Mouse (Mus musculus) hindbrain, embryonic 16.5 days (tissue): ENCODE data around the gene Copb2. TPM values are rescaled to one million over a fixed set of nuclear protein-coding genes. Genes with fewer than 3 reads are reported as not detected.

Experiments used
- ATAC-seq: fragments of 200-750 bp; cut with Nextera tagmentation; 2 replicates; pipeline ENCODE4 v1.8.0; 2017; ENCODE audit warnings: moderate TSS enrichment, moderate library complexity
- H3K27ac ChIP-seq: fragments of 300-500 bp; sonication (generic); 2 replicates; pipeline ENCODE4 v1.5.1; 2014; ENCODE audit warnings: low read depth, mild to moderate bottlenecking, control low read depth, low read length, moderate library complexity
- H3K27me3 ChIP-seq: fragments of 300-500 bp; sonication (generic); replicated peaks from 2 replicates; pipeline ENCODE4 v1.6.1; 2014; ENCODE audit warnings: low read length; ENCODE audit not compliant: control insufficient read depth, insufficient read depth
- H3K36me3 ChIP-seq: fragments of 300-500 bp; sonication (generic); 2 replicates; pipeline ENCODE4 v1.6.1; 2014; ENCODE audit warnings: mild to moderate bottlenecking, low read length, moderate library complexity, mixed read lengths; ENCODE audit not compliant: control insufficient read depth, insufficient read depth
- H3K4me1 ChIP-seq: fragments of 300-500 bp; sonication (generic); 2 replicates; pipeline ENCODE4 v1.6.1; 2014; ENCODE audit warnings: low read depth, low read length; ENCODE audit not compliant: control insufficient read depth, insufficient read depth
- H3K4me2 ChIP-seq: fragments of 300-500 bp; sonication (generic); 2 replicates; pipeline ENCODE4 v1.6.1; 2014; ENCODE audit warnings: mild to moderate bottlenecking, low read length, control low read depth, moderate library complexity
- H3K4me3 ChIP-seq: fragments of 300-500 bp; sonication (generic); 2 replicates; pipeline ENCODE4 v1.5.1; 2014; ENCODE audit warnings: mild to moderate bottlenecking, low read length, control low read depth, moderate library complexity
- H3K9ac ChIP-seq: fragments of 300-500 bp; sonication (generic); 2 replicates; pipeline ENCODE4 v1.6.1; 2014; ENCODE audit warnings: low read depth, mild to moderate bottlenecking, control low read depth, low read length, moderate library complexity
- H3K9me3 ChIP-seq: fragments of 300-500 bp; sonication (generic); 2 replicates; pipeline ENCODE4 v1.6.1; 2014; ENCODE audit warnings: mild to moderate bottlenecking, low read length, moderate library complexity; ENCODE audit not compliant: control insufficient read depth
- WGBS: fragments of 180-500 bp; shearing (Covaris S2); extraction: QIAGEN DNeasy Blood & Tissue Kit; methylation state at CpG from one replicate; pipeline ENCODE4 v1.1.7; 2014; 5-methylcytosine and 5-hydroxymethylcytosine counted together
- polyA plus RNA-seq: library from polyadenylated mRNA; unstranded; fragments of >200 nt; fragmentation: Nextera tagmentation; extraction: Ambion mirVana; gene quantifications from 2 replicates; pipeline ENCODE4 v1.2.1, GENCODE M21; 2015

Gene Copb2
- polyA plus RNA-seq, 1 experiment from 2014 or later, result 117 TPM

DNA sequence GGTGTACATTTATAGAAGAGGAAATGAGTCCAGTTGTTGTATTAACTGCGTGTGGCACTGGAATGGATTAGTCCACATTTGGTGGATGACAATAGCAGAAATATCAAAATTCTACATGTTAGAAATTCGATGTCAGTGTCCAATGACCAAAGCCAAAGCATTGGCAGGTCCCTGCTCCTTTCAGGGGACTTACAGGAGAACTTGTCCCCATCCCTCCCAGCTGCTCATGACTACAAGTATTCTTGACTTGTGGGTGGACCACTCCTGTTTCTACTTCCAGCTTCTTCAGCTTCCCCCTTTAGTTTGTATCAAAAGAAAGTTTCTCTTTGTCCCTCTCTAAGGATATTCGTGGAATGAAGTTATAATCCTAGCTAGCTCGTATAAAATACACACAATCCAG, 41.4 kb downstream of the Copb2 start:
- Histone ChIP-seq H3K4me1 (peaks cover 11% of the 10 kb centered on the region), H3K36me3 (no peaks in the 10 kb centered on the region), H3K9ac (no peak overlapping the region), H3K4me2 (no peak overlapping the region), H3K27me3 (no peaks in the 10 kb centered on the region), H3K27ac (no peak overlapping the region), H3K9me3 (no peaks in the 10 kb centered on the region), H3K4me3 (no peak overlapping the region)
- no peak for ATAC-seq
- 68% methylated on average over 4 of the region's 4 CpGs for WGBS

DNA sequence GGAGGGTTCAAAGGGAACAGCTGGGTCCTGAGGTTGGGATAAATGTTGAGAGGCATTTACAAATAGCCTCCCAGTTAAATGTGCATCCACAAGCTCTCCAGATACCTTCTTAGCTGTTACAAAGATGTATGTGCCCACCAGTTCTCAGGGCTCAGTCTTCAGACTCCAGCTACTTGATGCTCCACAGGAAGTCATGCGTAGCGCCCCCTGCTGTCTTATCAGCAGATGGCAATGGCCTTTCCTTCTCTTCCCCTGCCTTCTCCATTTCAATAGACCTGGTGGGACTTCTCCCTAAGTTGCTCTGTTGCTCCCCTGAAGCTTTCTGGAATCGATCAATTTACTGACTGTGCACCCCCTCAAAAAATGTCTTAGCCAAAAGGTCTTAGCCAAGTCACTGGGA, 65.0 kb downstream of the Copb2 start:
- Histone ChIP-seq H3K27me3 (no peaks in the 10 kb centered on the region), H3K36me3 (no peaks in the 10 kb centered on the region), H3K4me2 (no peak overlapping the region), H3K27ac (no peak overlapping the region), H3K4me3 (no peak overlapping the region), H3K9ac (no peak overlapping the region), H3K4me1 (no peaks in the 10 kb centered on the region), H3K9me3 (no peaks in the 10 kb centered on the region)
- WGBS, result 38% methylated on average over 3 of the region's 3 CpGs
- no peak for ATAC-seq

DNA sequence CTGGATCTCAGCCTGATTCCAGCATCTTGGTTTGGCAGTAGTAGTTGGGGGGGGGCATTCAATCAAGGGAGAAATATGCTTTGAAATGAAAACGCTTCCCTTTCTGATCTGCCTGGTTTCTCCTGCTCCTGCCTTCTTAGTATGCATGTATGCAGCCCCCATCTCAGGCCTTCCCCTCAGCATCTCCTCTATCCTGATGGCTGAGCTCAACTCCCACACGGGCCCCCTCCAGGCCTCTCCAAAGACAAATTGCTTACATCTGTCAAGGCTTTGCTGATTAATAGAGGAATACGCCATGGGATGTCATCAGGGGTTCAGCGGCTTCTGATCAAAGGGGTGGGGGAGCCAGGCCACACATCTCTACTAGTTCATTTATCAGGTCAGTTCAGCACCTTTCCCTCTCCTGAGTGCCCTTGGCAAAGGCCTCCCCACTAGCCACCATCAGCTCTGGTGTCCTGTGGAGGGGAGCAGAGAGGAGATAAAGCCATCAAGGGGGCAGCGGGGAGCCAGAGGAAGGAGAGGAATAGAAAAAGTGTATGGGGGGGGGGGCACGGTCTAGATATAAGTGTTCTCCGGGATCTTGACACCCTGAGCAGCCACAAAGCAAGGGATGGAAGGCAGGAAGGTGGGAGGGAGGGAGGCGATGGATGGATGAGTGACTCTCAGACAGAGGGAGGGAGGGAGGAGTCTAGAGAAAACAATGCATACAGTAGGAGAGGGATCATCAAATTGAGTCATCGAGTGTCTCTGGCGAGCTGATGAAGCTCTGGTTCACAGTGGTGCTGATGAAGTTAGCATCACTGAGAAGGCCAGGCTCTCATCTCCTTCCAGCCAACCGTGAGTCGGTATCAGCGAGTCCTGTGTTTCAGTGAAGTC, 70.0 kb downstream of the Copb2 start:
- Histone ChIP-seq H3K9ac (no peak overlapping the region), H3K27me3 (no peaks in the 10 kb centered on the region), H3K9me3 (no peaks in the 10 kb centered on the region), H3K4me3 (no peak overlapping the region), H3K36me3 (no peaks in the 10 kb centered on the region), H3K4me2 (no peak overlapping the region), H3K27ac (no peak overlapping the region), H3K4me1 (no peaks in the 10 kb centered on the region)
- no peak for ATAC-seq
- WGBS, result 69% methylated on average over 13 of the region's 13 CpGs

Other genes with a start within 250 kb of the Copb2 start
- 38.1 and 44.8 TPM in 2 replicates for gene Rbp1, start 140.8 kb upstream of the Copb2 start, polyA plus RNA-seq
- gene Rbp2, start 77.6 kb upstream of the Copb2 start, polyA plus RNA-seq, result 0.98 and 1.3 TPM in 2 replicates
- 49.0 and 53.8 TPM in 2 replicates for gene Mrps22, start 37.9 kb downstream of the Copb2 start, polyA plus RNA-seq